Mouse (Mus musculus): ENCODE results near the gene Mpi. TPM values are rescaled to one million over a fixed set of nuclear protein-coding genes. Genes with fewer than 3 reads are reported as not detected.

The Mpi gene
- polyA plus RNA-seq (2012; rRNA removed), result 62.6 and 65.6 TPM in 2 replicates

GRCm38 (mm10) chr9:57552139-57552887 lies at the start of gene Mpi:
Gene Mpi, minus strand, starts transcription at chr9:57552763.

GRCm38 (mm10) chr9:57589224-57590126 lies 36.9 kb upstream of the Mpi start, which contains the start of gene Ulk3:
Gene Ulk3, plus strand, starts transcription at chr9:57589452.

GRCm38 (mm10) chr9:57560861-57561710 lies 8.5 kb upstream of the Mpi start, which contains the start of gene Scamp2:
Gene Scamp2, plus strand, starts transcription at chr9:57560943.

GRCm38 (mm10) chr9:57537044-57537727 lies 15.4 kb downstream of the Mpi start, which contains the start of gene Fam219b:
Gene Fam219b, plus strand, starts transcription at chr9:57537528.

GRCm38 (mm10) chr9:57521056-57521911 lies 31.3 kb downstream of the Mpi start, which contains the start of gene Cox5a:
Gene Cox5a, plus strand, starts transcription at chr9:57521274.

GRCm38 (mm10) chr9:57503622-57504380 lies 48.8 kb downstream of the Mpi start, which contains the start of gene Rpp25:
Gene Rpp25, plus strand, starts transcription at chr9:57504026.

Other genes with a start within 250 kb of the Mpi start
- 16.8 and 25.7 TPM in 2 replicates for gene Ppcdc, start 112.6 kb downstream of the Mpi start, polyA plus RNA-seq (2012; rRNA removed)
- gene Scamp5, start 84.7 kb downstream of the Mpi start, polyA plus RNA-seq (2012; rRNA removed), result 47.3 and 47.6 TPM in 2 replicates
- 3.3 and 4.3 TPM in 2 replicates for gene Rpp25, start 48.7 kb downstream of the Mpi start, polyA plus RNA-seq (2012; rRNA removed)
- gene Cox5a, start 31.5 kb downstream of the Mpi start, polyA plus RNA-seq (2012; rRNA removed), result 182 and 251 TPM in 2 replicates
- gene Fam219b, start 15.2 kb downstream of the Mpi start, polyA plus RNA-seq (2012; rRNA removed), result 12.3 and 20.8 TPM in 2 replicates
- gene Scamp2, start 8.2 kb upstream of the Mpi start, polyA plus RNA-seq (2012; rRNA removed), result 37.6 and 48.1 TPM in 2 replicates
- gene Ulk3, start 36.7 kb upstream of the Mpi start, polyA plus RNA-seq (2012; rRNA removed), result 21.0 and 22.8 TPM in 2 replicates
- gene Cplx3, start 53.5 kb upstream of the Mpi start, polyA plus RNA-seq (2012; rRNA removed), result 0.80 and 1.7 TPM in 2 replicates
- gene Lman1l, start 68.0 kb upstream of the Mpi start, polyA plus RNA-seq (2012; rRNA removed), result 0.05 and 0.06 TPM in 2 replicates
- gene Csk, start 100.9 kb upstream of the Mpi start, polyA plus RNA-seq (2012; rRNA removed), result 54.7 and 94.3 TPM in 2 replicates
- gene Cyp1a2, start 130.9 kb upstream of the Mpi start, polyA plus RNA-seq (2012; rRNA removed), result not detected in 2 replicates
- 0.02 TPM in 1 of 2 replicates, not detected in the other for gene Cyp1a1, start 135.2 kb upstream of the Mpi start, polyA plus RNA-seq (2012; rRNA removed)
- gene Edc3, start 155.8 kb upstream of the Mpi start, polyA plus RNA-seq (2012; rRNA removed), result 14.4 and 21.7 TPM in 2 replicates
- gene Clk3, start 213.1 kb upstream of the Mpi start, polyA plus RNA-seq (2012; rRNA removed), result 128 and 137 TPM in 2 replicates